In genomic region chr14:22155512-22156026, GRCm38 (mm10) we compare ENCODE assay signal across 24 mouse cellular contexts.
A peak's percentile ranks its signal among the peaks of the same experiment; 100 is the strongest.
DNase-seq lines count a peak whose midpoint lies in the region; ATAC-seq lines count a peak whose summit lies in the region.
"Had no signal": no experiment of that assay in that cellular context is flagged by ENCODE, and none has a peak within 500 bp of the region (broad histone marks: within the 10 kb centered on the region; RNA-seq: fewer than 3 reads in every experiment).

No protein-coding gene starts in this region.

- no peak overlapping the region for H3K4me2 ChIP-seq in hindbrain, embryonic 16.5 days (ENCODE audit: low read length)
- no peak overlapping the region for H3K4me2 ChIP-seq in midbrain, embryonic 11.5 days
- no peak overlapping the region for H3K4me2 ChIP-seq in midbrain, embryonic 13.5 days (replicated peaks)
- H3K4me2 ChIP-seq: heart, embryonic 12.5 days; hindbrain, embryonic 12.5 days; liver, embryonic 15.5 days; lung, embryonic 15.5 days had no signal

- H3K36me3 ChIP-seq in hindbrain, embryonic 10.5 days: no peaks in the 10 kb centered on the region
- H3K36me3 ChIP-seq in hindbrain, embryonic 16.5 days (ENCODE audit: control insufficient read depth, insufficient read depth, low read length): no peaks in the 10 kb centered on the region
- H3K36me3 ChIP-seq in midbrain, embryonic 11.5 days (ENCODE audit: control insufficient read depth, insufficient read depth, low read length): no peaks in the 10 kb centered on the region
- H3K36me3 ChIP-seq in midbrain, embryonic 13.5 days: no peaks in the 10 kb centered on the region
- H3K36me3 ChIP-seq: heart, embryonic 12.5 days; hindbrain, embryonic 12.5 days; liver, embryonic 15.5 days; lung, embryonic 15.5 days had no signal

- H3K9ac ChIP-seq in hindbrain, embryonic 16.5 days (ENCODE audit: low read depth, low read length): no peak overlapping the region
- H3K9ac ChIP-seq in midbrain, embryonic 11.5 days (ENCODE audit: low read length): no peak overlapping the region
- H3K9ac ChIP-seq in midbrain, embryonic 13.5 days (replicated peaks): no peak overlapping the region
- H3K9ac ChIP-seq: forebrain, postnatal 0 days; heart, embryonic 12.5 days; hindbrain, embryonic 12.5 days; liver, embryonic 15.5 days; lung, embryonic 15.5 days had no signal

- H3K4me1 ChIP-seq in hindbrain, embryonic 10.5 days (replicated peaks): peaks cover 44% of the 10 kb centered on the region
- peaks cover 13% of the 10 kb centered on the region; the same call in 1 of the 2 replicates for H3K4me1 ChIP-seq in hindbrain, embryonic 16.5 days (ENCODE audit: control insufficient read depth, insufficient read depth, low read depth, low read length)
- peaks cover 13% of the 10 kb centered on the region for H3K4me1 ChIP-seq in midbrain, embryonic 11.5 days (ENCODE audit: control insufficient read depth, insufficient read depth, low read length)
- peaks cover 39% of the 10 kb centered on the region for H3K4me1 ChIP-seq in midbrain, embryonic 13.5 days (replicated peaks)
- H3K4me1 ChIP-seq: liver, embryonic 15.5 days had no signal

- WGBS in hindbrain, embryonic 10.5 days: 40% methylated on average over 4 of the region's 4 CpGs
- 35% methylated on average over 4 of the region's 4 CpGs for WGBS in hindbrain, embryonic 16.5 days
- 28% methylated on average over 4 of the region's 4 CpGs for WGBS in midbrain, embryonic 11.5 days
- 21% methylated on average over 4 of the region's 4 CpGs for WGBS in midbrain, embryonic 13.5 days

- DNase-seq in hindbrain, embryonic 10.5 days (ENCODE audit: low spot score): no peak
- DNase-seq in midbrain, embryonic 11.5 days (ENCODE audit: low spot score, missing footprints): peak; percentile 86
- DNase-seq in embryo, embryonic 11 days: peak; percentile 38
- DNase-seq in frontal cortex, postnatal 14 days (ENCODE audit: low spot score in 2 of 2): no peak
- no peak for DNase-seq in kidney, postnatal 36 days
- DNase-seq: adrenal gland, adult 8-10 months; cerebellum, adult 2 months; cerebellum, postnatal 25 days; forebrain, postnatal 0 days; gastrocnemius, postnatal 36 days; heart, postnatal 10 days; kidney, postnatal 4 days; lung, postnatal 36 days; thymus, adult 18-20 months; thymus, postnatal 36 days had no signal

- peaks cover 74% of the 10 kb centered on the region for H3K27me3 ChIP-seq in hindbrain, embryonic 10.5 days (ENCODE audit: insufficient read depth, poor library complexity, severe bottlenecking)
- 0 out of 2 replicates have a peak, but pooled peaks cover 2% of the 10 kb centered on the region for H3K27me3 ChIP-seq in hindbrain, embryonic 16.5 days (replicated peaks; ENCODE audit: control insufficient read depth, insufficient read depth, low read length)
- peaks cover 4% of the 10 kb centered on the region; the same call in 1 of the 2 replicates for H3K27me3 ChIP-seq in midbrain, embryonic 11.5 days (ENCODE audit: control insufficient read depth, insufficient read depth, low read length)
- H3K27me3 ChIP-seq in midbrain, embryonic 13.5 days: peaks cover 36% of the 10 kb centered on the region
- H3K27me3 ChIP-seq: heart, embryonic 12.5 days; liver, embryonic 15.5 days; megakaryocyte, embryonic 14.5 days had no signal

- no peaks in the 10 kb centered on the region for H3K9me3 ChIP-seq in hindbrain, embryonic 10.5 days
- H3K9me3 ChIP-seq in hindbrain, embryonic 16.5 days (ENCODE audit: control insufficient read depth, low read length): no peaks in the 10 kb centered on the region
- H3K9me3 ChIP-seq in midbrain, embryonic 11.5 days (ENCODE audit: control insufficient read depth, low read length): no peaks in the 10 kb centered on the region
- H3K9me3 ChIP-seq in midbrain, embryonic 13.5 days: no peaks in the 10 kb centered on the region
- H3K9me3 ChIP-seq: heart, embryonic 12.5 days; liver, embryonic 15.5 days; lung, embryonic 15.5 days; megakaryocyte, embryonic 14.5 days had no signal

- H3K4me3 ChIP-seq in hindbrain, embryonic 10.5 days: no peak overlapping the region
- no peak overlapping the region for H3K4me3 ChIP-seq in hindbrain, embryonic 16.5 days (ENCODE audit: low read length)
- no peak overlapping the region for H3K4me3 ChIP-seq in midbrain, embryonic 11.5 days (ENCODE audit: low read depth, low read length)
- H3K4me3 ChIP-seq in midbrain, embryonic 13.5 days (replicated peaks): no peak overlapping the region
- H3K4me3 ChIP-seq: heart, embryonic 12.5 days; hindbrain, embryonic 12.5 days; liver, embryonic 15.5 days; lung, embryonic 15.5 days; megakaryocyte, embryonic 14.5 days had no signal

- ATAC-seq in hindbrain, embryonic 16.5 days: no peak
- no peak for ATAC-seq in midbrain, embryonic 11.5 days (ENCODE audit: low FRiP score)
- ATAC-seq in midbrain, embryonic 13.5 days: no peak
- ATAC-seq: activated CD4-positive, CD25-positive, alpha-beta regulatory T cell, adult 4 months; forebrain, postnatal 0 days; inflammation-experienced regulatory T-cells, adult 6 months had no signal

- 0 out of 2 replicates have a peak overlapping the region, but pooled peaks have one; percentile 2 for H3K27ac ChIP-seq in hindbrain, embryonic 10.5 days
- no peak overlapping the region for H3K27ac ChIP-seq in hindbrain, embryonic 16.5 days (ENCODE audit: low read depth, low read length)
- H3K27ac ChIP-seq in midbrain, embryonic 11.5 days (ENCODE audit: low read depth, low read length): no peak overlapping the region
- H3K27ac ChIP-seq in midbrain, embryonic 13.5 days: no peak overlapping the region
- H3K27ac ChIP-seq: hindbrain, embryonic 12.5 days; liver, embryonic 15.5 days; lung, embryonic 15.5 days had no signal

Comparison
In these comparisons a context has a peak if more than half of its experiments do, and no peak if none do; other contexts are left out.
1. DNase-seq: peak in midbrain, embryonic 11.5 days (single experiment) and embryo, embryonic 11 days (single experiment); none in hindbrain, embryonic 10.5 days (single experiment), frontal cortex, postnatal 14 days (0 of 2) and kidney, postnatal 36 days (0 of 2).